Mouse (Mus musculus) cortical plate, adult 2 months (tissue): ENCODE results near the gene St3gal6.

Source experiments
- CTCF ChIP-seq: fragments of 200-500 bp; IDR thresholded peaks from 2 replicates; pipeline ENCODE4 v1.5.1; 2011; ENCODE audit warnings: mild to moderate bottlenecking, control low read depth, low read length; ENCODE audit not compliant: insufficient read depth; ENCODE audit errors: extremely low read depth
- POLR2A ChIP-seq: fragments of 200-500 bp; IDR thresholded peaks from 2 replicates; pipeline ENCODE4 v1.6.1; 2011; ENCODE audit warnings: mild to moderate bottlenecking, low read length, control low read depth; ENCODE audit not compliant: insufficient read depth; ENCODE audit errors: extremely low read depth

GRCm38 (mm10) chr16:58474875-58475274 lies 49.2 kb downstream of the St3gal6 start:
- no peak for TF ChIP-seq CTCF
- TF ChIP-seq POLR2A, result no peak
